Mouse (Mus musculus) hindlimb bud, embryonic 11.5 days (tissue): ENCODE data around the gene 4930402H24Rik.

ENCODE experiments used
- DNase-seq: peaks from one replicate; pipeline ENCODE4 v3.0.0-alpha.2; 2012; ENCODE audit warnings: low read depth, low spot score; ENCODE audit errors: extremely low spot score

4930402H24Rik gene

GRCm38 (mm10) chr2:130816205-130816604 lies 90.0 kb downstream of the 4930402H24Rik start:
- no peak for DNase-seq

- no peak for DNase-seq
Measured at GRCm38 (mm10) chr2:130814492-130814891, 91.7 kb downstream of the 4930402H24Rik start.

- DNase-seq: no peak
Measured at GRCm38 (mm10) chr2:130813729-130814128, 92.5 kb downstream of the 4930402H24Rik start.

- DNase-seq: no peak
Measured at GRCm38 (mm10) chr2:130812487-130812886, 93.7 kb downstream of the 4930402H24Rik start.

- no peak for DNase-seq
Measured at GRCm38 (mm10) chr2:130805146-130805545, 101.1 kb downstream of the 4930402H24Rik start.

GRCm38 (mm10) chr2:130803706-130804105 lies 102.5 kb downstream of the 4930402H24Rik start:
- no peak for DNase-seq

GRCm38 (mm10) chr2:130795731-130796130 lies 110.5 kb downstream of the 4930402H24Rik start:
- DNase-seq: no peak

GRCm38 (mm10) chr2:130791722-130792121 lies 114.5 kb downstream of the 4930402H24Rik start:
- DNase-seq: no peak

- DNase-seq: no peak
Measured at GRCm38 (mm10) chr2:130789642-130790041, 116.6 kb downstream of the 4930402H24Rik start.

GRCm38 (mm10) chr2:130789039-130789438 lies 117.2 kb downstream of the 4930402H24Rik start:
- DNase-seq: no peak

- DNase-seq: no peak
Measured at GRCm38 (mm10) chr2:130784939-130785338, 121.3 kb downstream of the 4930402H24Rik start.

- DNase-seq: no peak
Measured at GRCm38 (mm10) chr2:130780615-130781303, 125.4 kb downstream of the 4930402H24Rik start.

GRCm38 (mm10) chr2:130779935-130780334 lies 126.3 kb downstream of the 4930402H24Rik start:
- no peak for DNase-seq

GRCm38 (mm10) chr2:130776610-130777009 lies 129.6 kb downstream of the 4930402H24Rik start:
- DNase-seq: no peak

GRCm38 (mm10) chr2:130767483-130767882 lies 138.7 kb downstream of the 4930402H24Rik start:
- no peak for DNase-seq

GRCm38 (mm10) chr2:130765396-130765795 lies 140.8 kb downstream of the 4930402H24Rik start:
- no peak for DNase-seq

GRCm38 (mm10) chr2:130760876-130761275 lies 145.3 kb downstream of the 4930402H24Rik start:
- no peak for DNase-seq

GRCm38 (mm10) chr2:130755061-130755607 lies 151.1 kb downstream of the 4930402H24Rik start:
- DNase-seq: no peak

- no peak for DNase-seq
Measured at GRCm38 (mm10) chr2:130754596-130754995, 151.6 kb downstream of the 4930402H24Rik start.

GRCm38 (mm10) chr2:130750449-130750848 lies 155.8 kb downstream of the 4930402H24Rik start:
- no peak for DNase-seq

- no peak for DNase-seq
Measured at GRCm38 (mm10) chr2:130749708-130750107, 156.5 kb downstream of the 4930402H24Rik start.

GRCm38 (mm10) chr2:130743576-130743975 lies 162.6 kb downstream of the 4930402H24Rik start:
- no peak for DNase-seq

GRCm38 (mm10) chr2:130740096-130740495 lies 166.1 kb downstream of the 4930402H24Rik start:
- DNase-seq: no peak
